Mouse (Mus musculus): ENCODE results near the gene Raver2.

Raver2 gene

GRCm38 (mm10) chr4:101174916-101175625 is 106.3 kb downstream of the Raver2 start:
- DNase-seq (ENCODE audit: low spot score) = no peak

- no peak for DNase-seq (ENCODE audit: low spot score)
Measured at GRCm38 (mm10) chr4:101176123-101176522, 107.3 kb downstream of the Raver2 start.

- no peak for DNase-seq (ENCODE audit: low spot score)
Measured at GRCm38 (mm10) chr4:101177796-101178195, 109.0 kb downstream of the Raver2 start.

- DNase-seq (ENCODE audit: low spot score) = no peak
Measured at GRCm38 (mm10) chr4:101179076-101179475, 110.3 kb downstream of the Raver2 start.

- no peak for DNase-seq (ENCODE audit: low spot score)
Measured at GRCm38 (mm10) chr4:101179836-101180235, 111.1 kb downstream of the Raver2 start.

- DNase-seq (ENCODE audit: low spot score) = no peak
Measured at GRCm38 (mm10) chr4:101180681-101181080, 111.9 kb downstream of the Raver2 start.

GRCm38 (mm10) chr4:101182603-101183011 is 113.8 kb downstream of the Raver2 start:
- no peak for DNase-seq (ENCODE audit: low spot score)

- no peak for DNase-seq (ENCODE audit: low spot score)
Measured at GRCm38 (mm10) chr4:101185216-101185615, 116.4 kb downstream of the Raver2 start.

- no peak for DNase-seq (ENCODE audit: low spot score)
Measured at GRCm38 (mm10) chr4:101186591-101186990, 117.8 kb downstream of the Raver2 start.

- no peak for DNase-seq (ENCODE audit: low spot score)
Measured at GRCm38 (mm10) chr4:101187381-101187780, 118.6 kb downstream of the Raver2 start.

- DNase-seq (ENCODE audit: low spot score) = no peak
Measured at GRCm38 (mm10) chr4:101192241-101192976, 123.6 kb downstream of the Raver2 start.

- DNase-seq (ENCODE audit: low spot score) = no peak
Measured at GRCm38 (mm10) chr4:101194170-101194569, 125.4 kb downstream of the Raver2 start.

GRCm38 (mm10) chr4:101196407-101196806 is 127.6 kb downstream of the Raver2 start:
- no peak for DNase-seq (ENCODE audit: low spot score)

GRCm38 (mm10) chr4:101197421-101198170 is 128.8 kb downstream of the Raver2 start:
- no peak for DNase-seq (ENCODE audit: low spot score)

GRCm38 (mm10) chr4:101198333-101198732 is 129.6 kb downstream of the Raver2 start:
- DNase-seq (ENCODE audit: low spot score) = peak; percentile 39

- no peak for DNase-seq (ENCODE audit: low spot score)
Measured at GRCm38 (mm10) chr4:101199433-101200081, 130.8 kb downstream of the Raver2 start.
